Mouse (Mus musculus) T-helper 2 cell (primary cell): ENCODE data around the gene Ddx1.
"Not testable (repeated sequence)": the region's sequence is repeated elsewhere in the genome, so short reads cannot be mapped to it uniquely, and the experiment has no call there.

Experiments
- in situ Hi-C: fragments of 300-600 bp; cut with MboI, MseI; formaldehyde crosslinking; loops from one replicate; pipeline ENCODE4 v1.15.1; 2025; ENCODE audit warnings: high pct_unique_total_duplicates

The Ddx1 gene

GRCm38 (mm10) chr12:13207099-13207498 is 41.9 kb downstream of the Ddx1 start:
- in situ Hi-C loops: loop anchor here (25.0 kb wide), 1 partner anchor 595 kb away; no protein-coding TSS in a partner anchor

DNA sequence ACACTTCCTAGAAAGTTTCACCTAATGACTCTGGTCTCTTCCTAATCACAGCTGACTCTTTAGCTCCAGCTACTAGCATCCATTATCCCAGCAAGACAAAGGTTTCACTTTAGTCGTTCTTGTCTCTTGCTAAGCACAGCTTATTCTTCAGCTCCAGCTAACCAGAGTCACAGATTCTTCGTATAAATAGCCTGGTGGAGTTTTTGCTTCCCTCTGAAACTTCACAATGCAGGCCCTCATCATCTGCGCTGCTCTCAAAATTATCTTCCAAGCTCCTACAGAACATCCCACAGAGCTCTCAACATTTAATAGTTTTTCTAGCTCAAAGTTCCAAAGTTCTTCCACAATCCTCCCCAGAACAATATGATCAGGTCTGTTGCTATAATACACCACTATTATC is 43.3 kb downstream of the Ddx1 start:
- in situ Hi-C loops: loop anchor here (25.0 kb wide), 1 partner anchor 593 kb away; no protein-coding TSS in a partner anchor

- in situ Hi-C loops: loop anchor here (25.0 kb wide), 1 partner anchor 590 kb away; no protein-coding TSS in a partner anchor
These were observed 46.7 kb downstream of the Ddx1 start for GRCm38 (mm10) chr12:13202322-13202721.

GRCm38 (mm10) chr12:13200576-13200975 is 48.4 kb downstream of the Ddx1 start:
- in situ Hi-C loops: loop anchor here (25.0 kb wide), 1 partner anchor 588 kb away; no protein-coding TSS in a partner anchor

GRCm38 (mm10) chr12:13199338-13200301 is 49.4 kb downstream of the Ddx1 start:
- in situ Hi-C loops: loop anchor here (25.0 kb wide), 1 partner anchor 587 kb away; no protein-coding TSS in a partner anchor

DNA sequence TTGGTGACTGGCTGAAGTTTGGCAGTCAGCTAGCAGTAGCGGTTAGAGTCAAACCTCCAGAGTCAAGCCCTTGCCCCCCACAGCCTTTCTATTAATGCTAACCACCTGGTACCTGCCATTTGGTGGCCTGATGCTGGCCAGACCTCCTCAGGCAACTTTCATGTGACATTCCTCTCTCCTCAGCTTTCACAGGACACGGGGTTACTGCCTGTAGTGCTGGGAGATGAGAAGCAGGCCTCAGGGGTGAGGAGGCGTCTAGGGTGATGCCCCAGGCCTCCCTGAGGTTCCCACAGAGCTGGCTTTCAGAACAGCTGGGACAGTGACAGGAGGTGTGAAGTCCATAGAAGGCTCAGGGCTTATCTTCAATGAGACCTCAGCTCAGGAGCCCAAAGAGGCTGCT is 50.9 kb downstream of the Ddx1 start:
- in situ Hi-C loops: no loop called here

- in situ Hi-C loops: no loop called here
These were observed 52.9 kb downstream of the Ddx1 start for GRCm38 (mm10) chr12:13196146-13196545.

- in situ Hi-C loops: no loop called here
These were observed 53.5 kb downstream of the Ddx1 start for GRCm38 (mm10) chr12:13195506-13195905.

DNA sequence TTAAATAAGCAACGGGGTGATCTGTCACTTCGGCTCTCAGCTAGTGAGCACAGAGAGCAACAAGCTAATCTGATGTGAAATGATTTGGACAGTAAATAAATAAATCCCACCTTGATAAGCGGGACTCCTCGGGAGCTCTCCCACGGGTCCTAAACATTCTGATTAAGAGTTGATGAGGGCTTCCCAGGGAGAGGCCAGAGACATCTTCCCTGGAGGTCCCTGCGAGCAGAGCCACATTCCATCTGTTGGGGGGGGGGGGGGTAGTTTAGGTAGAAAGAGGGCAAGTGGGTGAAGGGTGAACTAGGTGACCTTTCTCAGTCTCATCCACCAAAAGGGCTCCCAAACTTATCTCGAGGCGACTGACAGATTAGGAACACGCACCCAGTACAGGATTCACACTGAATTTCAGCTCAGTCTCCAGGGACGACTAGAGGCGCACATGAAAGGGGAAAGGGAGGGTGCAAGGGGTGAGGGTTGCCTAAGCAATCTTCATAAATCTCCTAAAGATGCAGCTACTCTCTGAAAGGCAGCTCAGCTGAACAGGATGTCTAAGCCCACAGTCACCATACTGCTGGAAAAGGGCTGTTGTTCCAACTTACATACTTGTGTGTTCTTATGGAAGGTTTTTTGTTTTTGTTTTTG is 60.8 kb downstream of the Ddx1 start:
- in situ Hi-C loops: no loop called here

GRCm38 (mm10) chr12:13186209-13186608 is 62.8 kb downstream of the Ddx1 start:
- in situ Hi-C loops: no loop called here

GRCm38 (mm10) chr12:13184873-13185361 is 64.1 kb downstream of the Ddx1 start:
- in situ Hi-C loops: no loop called here

GRCm38 (mm10) chr12:13184136-13184535 is 64.9 kb downstream of the Ddx1 start:
- in situ Hi-C loops: not testable (repeated sequence)

DNA sequence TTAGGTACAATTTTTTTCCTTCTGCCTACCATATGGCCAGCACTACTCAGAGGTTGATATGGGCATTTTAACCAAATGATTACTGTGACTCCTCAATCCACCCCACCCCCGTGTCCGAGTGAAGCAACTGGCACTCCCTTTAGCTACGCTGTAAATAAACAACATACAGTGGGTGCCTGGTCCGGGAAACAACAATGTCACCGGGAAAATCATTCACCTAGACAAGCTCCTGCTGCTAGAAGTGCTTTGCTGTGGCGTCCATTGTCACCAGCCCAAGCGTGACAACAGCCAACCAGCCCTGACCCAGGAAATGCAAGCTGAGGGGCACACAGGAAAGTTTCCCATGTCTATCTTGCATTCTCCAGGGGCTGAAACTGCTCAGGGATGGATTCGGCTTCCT is 66.8 kb downstream of the Ddx1 start:
- in situ Hi-C loops: no loop called here

DNA sequence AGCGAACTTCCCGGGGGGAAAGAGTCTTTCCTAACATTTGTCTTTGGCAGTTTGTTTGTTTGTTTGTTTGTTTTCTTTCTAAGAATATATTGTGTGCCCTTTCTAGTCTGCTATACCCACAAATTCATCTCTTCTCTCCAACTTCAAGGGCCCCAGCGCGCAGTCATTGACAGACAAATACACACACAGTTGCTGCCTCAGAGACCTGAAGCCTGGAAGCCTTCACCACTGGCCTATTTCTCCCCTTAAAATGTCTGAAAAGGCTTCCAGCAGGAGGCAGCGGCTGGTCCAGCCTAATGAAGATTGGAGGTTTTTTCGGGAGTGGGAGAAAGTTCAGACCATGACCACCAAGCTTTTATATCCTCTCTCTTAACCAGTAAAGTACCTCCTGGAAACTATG is 67.3 kb downstream of the Ddx1 start:
- in situ Hi-C loops: no loop called here

DNA sequence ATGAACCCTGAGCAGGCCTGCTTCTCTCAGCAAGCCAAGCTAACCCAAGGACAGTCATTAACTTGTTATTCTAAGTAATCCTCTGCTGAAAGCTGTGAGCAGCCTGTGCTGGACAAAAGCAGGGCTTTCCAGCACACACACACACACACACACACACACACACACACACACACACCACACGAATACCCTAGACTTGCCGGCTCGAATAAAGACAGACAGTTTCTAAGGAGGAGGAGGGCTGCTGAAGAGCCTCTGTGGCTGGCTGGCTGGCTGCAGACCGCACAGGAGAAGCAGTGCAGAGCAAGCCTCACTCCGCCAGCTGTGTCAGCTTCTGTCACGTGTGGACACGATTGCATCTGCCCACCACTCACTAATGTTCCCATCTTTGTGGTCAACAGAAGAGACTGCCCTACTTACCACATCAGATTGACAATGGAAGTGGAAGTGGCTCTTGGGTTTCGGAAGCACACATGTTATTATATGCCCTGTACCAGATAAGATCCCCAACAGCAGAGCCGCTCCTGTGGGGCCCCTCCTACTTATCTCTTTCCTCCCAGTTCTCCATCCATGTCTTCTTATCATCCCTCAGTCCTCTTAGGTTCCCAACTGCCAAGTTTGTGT is 68.2 kb downstream of the Ddx1 start:
- in situ Hi-C loops: no loop called here

GRCm38 (mm10) chr12:13180332-13180714 is 68.7 kb downstream of the Ddx1 start:
- in situ Hi-C loops: no loop called here

- in situ Hi-C loops: no loop called here
These were observed 71.4 kb downstream of the Ddx1 start for GRCm38 (mm10) chr12:13177606-13178005.

DNA sequence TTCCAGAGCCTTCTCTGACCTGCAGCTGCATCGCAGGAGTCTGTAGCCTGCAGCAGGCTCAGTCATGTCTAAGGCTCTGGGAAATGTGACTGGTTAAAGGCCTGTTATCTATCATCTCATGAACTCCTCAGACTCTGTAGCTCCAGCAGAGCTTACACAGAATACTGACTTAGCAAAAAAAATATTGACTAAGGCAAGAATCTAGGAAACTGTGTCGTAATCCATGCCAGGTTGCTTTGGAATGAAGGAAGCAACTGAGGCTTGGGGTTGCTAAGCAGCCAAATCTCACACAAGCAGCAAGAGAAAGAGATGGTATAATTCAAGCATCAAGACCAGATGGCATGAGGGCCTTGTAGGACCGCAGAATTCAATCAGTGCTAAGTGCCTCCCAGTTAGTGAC is 72.1 kb downstream of the Ddx1 start:
- in situ Hi-C loops: no loop called here

GRCm38 (mm10) chr12:13176136-13176535 is 72.9 kb downstream of the Ddx1 start:
- in situ Hi-C loops: no loop called here

DNA sequence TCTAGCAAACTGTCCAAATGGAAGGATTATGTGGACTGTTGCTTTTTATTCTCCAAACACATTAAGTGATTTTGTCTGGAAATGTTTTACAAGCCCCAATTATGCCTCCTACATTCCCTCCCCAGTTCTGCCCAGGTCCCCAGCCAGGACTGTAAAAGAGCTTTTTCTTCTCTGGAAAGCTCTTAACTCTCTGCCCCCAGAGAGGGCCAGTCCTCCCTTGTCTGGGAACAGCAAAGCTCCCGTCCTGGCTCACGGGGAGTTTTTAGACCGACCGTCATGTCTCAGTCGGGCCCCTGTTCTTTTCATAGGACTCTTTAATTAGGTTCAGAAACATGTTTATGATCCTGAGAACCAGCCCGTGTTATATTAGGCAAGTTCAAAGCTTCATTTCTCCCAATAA is 75.0 kb downstream of the Ddx1 start:
- in situ Hi-C loops: no loop called here

GRCm38 (mm10) chr12:13168073-13168472 is 80.9 kb downstream of the Ddx1 start:
- in situ Hi-C loops: no loop called here

DNA sequence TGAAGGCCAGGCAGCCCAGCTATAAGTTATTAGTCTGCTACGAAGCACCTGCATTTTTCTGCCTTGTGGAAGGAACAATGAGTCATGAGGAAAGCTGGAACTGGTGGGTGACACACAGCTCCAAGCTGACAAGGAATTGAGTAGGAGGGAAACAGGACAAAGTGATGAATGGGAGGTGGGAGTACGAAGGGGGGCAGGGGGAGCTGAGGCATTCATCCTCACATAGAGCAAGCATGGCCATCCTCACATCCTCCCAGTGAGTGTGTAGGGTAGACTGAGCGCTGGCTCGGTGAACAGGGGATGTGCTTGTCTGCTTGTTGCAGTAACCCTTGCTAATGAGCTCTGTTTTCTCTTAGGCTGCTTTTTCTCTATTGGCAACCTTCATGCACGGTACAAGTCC is 81.9 kb downstream of the Ddx1 start:
- in situ Hi-C loops: no loop called here
